Mouse (Mus musculus): Measurements from ENCODE around the gene Zfand6. TPM values are rescaled to one million over a fixed set of nuclear protein-coding genes. Genes with fewer than 3 reads are reported as not detected.

The Zfand6 gene
- polyA plus RNA-seq, 1 experiment: 20.0 TPM

DNA sequence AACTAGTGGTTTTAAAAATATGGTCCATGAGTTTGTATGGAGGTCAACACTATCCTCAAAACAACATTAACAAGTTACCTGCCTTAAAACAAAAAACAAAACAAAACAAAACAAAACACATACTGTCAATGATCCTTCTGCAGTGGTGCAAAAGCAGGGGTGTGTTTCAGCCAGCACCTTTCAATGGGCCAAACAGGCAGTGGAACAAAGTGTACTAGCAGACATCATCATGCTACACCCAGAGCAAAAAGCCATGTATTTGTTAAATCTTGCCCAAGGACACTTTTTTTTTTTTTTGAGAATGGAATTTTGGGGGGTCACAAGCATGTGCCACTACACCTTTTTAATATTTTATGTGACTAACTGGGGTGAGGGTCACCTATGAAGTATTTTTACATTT is 52.8 kb downstream of the Zfand6 start:
- no peaks in the 10 kb centered on the region for H3K36me3 ChIP-seq (ENCODE audit: control insufficient read depth, insufficient read depth)
- H3K79me3 ChIP-seq (ENCODE audit: low read depth): peaks cover 3% of the 10 kb centered on the region

DNA sequence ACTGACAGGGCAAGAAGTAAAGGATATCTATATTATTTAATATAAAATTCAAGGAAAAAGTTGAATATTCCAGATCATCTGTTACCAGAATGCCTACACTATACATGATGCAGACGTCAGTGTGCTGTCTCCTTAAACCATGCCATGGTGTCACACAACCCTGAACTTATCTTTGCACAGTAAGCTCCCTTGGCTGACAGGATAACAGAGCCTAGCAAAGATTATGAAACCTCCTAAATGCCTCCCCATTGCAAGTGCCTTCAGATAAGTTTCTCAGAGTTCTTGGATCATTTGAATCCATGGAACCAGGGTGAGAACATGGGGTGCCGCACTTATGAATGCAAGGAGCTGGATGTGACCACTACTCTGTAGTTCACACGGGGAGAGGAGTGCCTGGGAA is 57.9 kb downstream of the Zfand6 start:
- no peak for TF ChIP-seq FOSL1 (IDR thresholded peaks at IDR 0.05; ENCODE audit: insufficient read depth, low read length, poor library complexity, severe bottlenecking)
- TF ChIP-seq USF1 (IDR thresholded peaks at IDR 0.05; ENCODE audit: low read depth): no peak
- TF ChIP-seq MYOD1 (IDR thresholded peaks at IDR 0.05; ENCODE audit: control insufficient read depth, insufficient read length, low read depth): no peak
- no peak for TF ChIP-seq MYOG (IDR thresholded peaks at IDR 0.05; ENCODE audit: control insufficient read depth, extremely low read depth, insufficient read length)
- no peak for TF ChIP-seq CTCF (IDR thresholded peaks at IDR 0.05; ENCODE audit: control insufficient read depth, insufficient read depth, insufficient read length)
- no peak for TF ChIP-seq CEBPB (IDR thresholded peaks at IDR 0.05; ENCODE audit: low read depth)
- no peak for TF ChIP-seq MAX (IDR thresholded peaks at IDR 0.05)
- Histone ChIP-seq H3K79me3 (ENCODE audit: low read depth) (no peaks in the 10 kb centered on the region), H3ac (ENCODE audit: control insufficient read depth, insufficient read length, low read depth) (no peak overlapping the region), H3K79me2 (ENCODE audit: control insufficient read depth, insufficient read depth) (no peaks in the 10 kb centered on the region), H3K36me3 (ENCODE audit: control insufficient read depth, insufficient read depth) (no peaks in the 10 kb centered on the region), H3K27me3 (ENCODE audit: control insufficient read depth, insufficient read depth, insufficient read length) (no peaks in the 10 kb centered on the region), H3K4me3 (ENCODE audit: insufficient read depth, poor library complexity, severe bottlenecking) (no peak overlapping the region)

More for the DNA sequence above, 52.8 kb downstream of the Zfand6 start:
- H3K79me2 ChIP-seq (ENCODE audit: control insufficient read depth, insufficient read depth): no peaks in the 10 kb centered on the region
- no peak overlapping the region for H3K4me3 ChIP-seq (ENCODE audit: insufficient read depth, poor library complexity, severe bottlenecking)
- TF ChIP-seq MYOG (IDR thresholded peaks at IDR 0.05; ENCODE audit: control insufficient read depth, extremely low read depth, insufficient read length): no peak
- no peak for TF ChIP-seq FOSL1 (IDR thresholded peaks at IDR 0.05; ENCODE audit: insufficient read depth, low read length, poor library complexity, severe bottlenecking)
- no peak for TF ChIP-seq MYOD1 (IDR thresholded peaks at IDR 0.05; ENCODE audit: control insufficient read depth, insufficient read length, low read depth)
- no peak for TF ChIP-seq USF1 (IDR thresholded peaks at IDR 0.05; ENCODE audit: low read depth)
- TF ChIP-seq CTCF (IDR thresholded peaks at IDR 0.05; ENCODE audit: control insufficient read depth, insufficient read depth, insufficient read length): no peak
- TF ChIP-seq MAX (IDR thresholded peaks at IDR 0.05): no peak
- TF ChIP-seq CEBPB (IDR thresholded peaks at IDR 0.05; ENCODE audit: low read depth): no peak
- no peaks in the 10 kb centered on the region for H3K27me3 ChIP-seq (ENCODE audit: control insufficient read depth, insufficient read depth, insufficient read length)
- no peak overlapping the region for H3ac ChIP-seq (ENCODE audit: control insufficient read depth, insufficient read length, low read depth)

- TF ChIP-seq CEBPB (IDR thresholded peaks at IDR 0.05; ENCODE audit: low read depth) (no peak), FOSL1 (IDR thresholded peaks at IDR 0.05; ENCODE audit: insufficient read depth, low read length, poor library complexity, severe bottlenecking) (no peak), MYOD1 (IDR thresholded peaks at IDR 0.05; ENCODE audit: control insufficient read depth, insufficient read length, low read depth) (no peak), USF1 (IDR thresholded peaks at IDR 0.05; ENCODE audit: low read depth) (no peak), CTCF (IDR thresholded peaks at IDR 0.05; ENCODE audit: control insufficient read depth, insufficient read depth, insufficient read length) (no peak), MYOG (IDR thresholded peaks at IDR 0.05; ENCODE audit: control insufficient read depth, extremely low read depth, insufficient read length) (no peak), MAX (IDR thresholded peaks at IDR 0.05) (no peak)
- no peaks in the 10 kb centered on the region for H3K79me2 ChIP-seq (ENCODE audit: control insufficient read depth, insufficient read depth)
Observed at GRCm38 (mm10) chr7:84623718-84624117, 66.0 kb downstream of the Zfand6 start.

GRCm38 (mm10) chr7:84620956-84621355 is 68.8 kb downstream of the Zfand6 start:
- H3K4me3 ChIP-seq (ENCODE audit: insufficient read depth, poor library complexity, severe bottlenecking): no peak overlapping the region
- H3ac ChIP-seq (ENCODE audit: control insufficient read depth, insufficient read length, low read depth): no peak overlapping the region
- H3K79me3 ChIP-seq (ENCODE audit: low read depth): no peaks in the 10 kb centered on the region
- no peaks in the 10 kb centered on the region for H3K79me2 ChIP-seq (ENCODE audit: control insufficient read depth, insufficient read depth)
- peaks cover 4% of the 10 kb centered on the region for H3K36me3 ChIP-seq (ENCODE audit: control insufficient read depth, insufficient read depth)
- TF ChIP-seq MAX (IDR thresholded peaks at IDR 0.05): no peak
- no peak for TF ChIP-seq FOSL1 (IDR thresholded peaks at IDR 0.05; ENCODE audit: insufficient read depth, low read length, poor library complexity, severe bottlenecking)
- TF ChIP-seq MYOD1 (IDR thresholded peaks at IDR 0.05; ENCODE audit: control insufficient read depth, insufficient read length, low read depth): no peak
- TF ChIP-seq USF1 (IDR thresholded peaks at IDR 0.05; ENCODE audit: low read depth): no peak
- TF ChIP-seq MYOG (IDR thresholded peaks at IDR 0.05; ENCODE audit: control insufficient read depth, extremely low read depth, insufficient read length): no peak
- TF ChIP-seq CEBPB (IDR thresholded peaks at IDR 0.05; ENCODE audit: low read depth): no peak
- TF ChIP-seq CTCF (IDR thresholded peaks at IDR 0.05; ENCODE audit: control insufficient read depth, insufficient read depth, insufficient read length): no peak
- no peaks in the 10 kb centered on the region for H3K27me3 ChIP-seq (ENCODE audit: control insufficient read depth, insufficient read depth, insufficient read length)

More at GRCm38 (mm10) chr7:84623718-84624117, 66.0 kb downstream of the Zfand6 start:
- Histone ChIP-seq H3K79me3 (ENCODE audit: low read depth) (no peaks in the 10 kb centered on the region), H3K4me3 (ENCODE audit: insufficient read depth, poor library complexity, severe bottlenecking) (no peak overlapping the region), H3K27me3 (ENCODE audit: control insufficient read depth, insufficient read depth, insufficient read length) (no peaks in the 10 kb centered on the region), H3ac (ENCODE audit: control insufficient read depth, insufficient read length, low read depth) (no peak overlapping the region), H3K36me3 (ENCODE audit: control insufficient read depth, insufficient read depth) (peaks cover 4% of the 10 kb centered on the region)

DNA sequence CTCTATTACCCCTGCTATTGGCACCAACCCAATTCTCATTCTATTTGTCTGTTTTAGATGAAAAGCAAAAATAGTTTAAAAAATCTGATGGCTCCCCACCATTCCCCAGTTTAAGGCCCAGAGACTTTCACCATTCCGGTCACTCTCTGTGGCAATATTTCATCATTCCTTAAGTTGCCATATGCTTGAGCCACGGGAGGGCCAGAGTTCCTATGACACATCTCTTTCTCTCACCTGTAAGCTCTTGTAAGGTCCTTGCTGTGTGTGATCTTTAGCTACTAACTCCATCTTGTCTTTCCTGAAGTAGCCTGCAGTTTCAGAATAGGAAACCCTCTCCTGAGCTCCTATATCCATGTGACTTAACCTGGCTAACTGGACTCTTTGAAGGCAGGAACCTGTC is 70.8 kb downstream of the Zfand6 start:
- TF ChIP-seq MYOG (IDR thresholded peaks at IDR 0.05; ENCODE audit: control insufficient read depth, extremely low read depth, insufficient read length) (no peak), MYOD1 (IDR thresholded peaks at IDR 0.05; ENCODE audit: control insufficient read depth, insufficient read length, low read depth) (no peak), FOSL1 (IDR thresholded peaks at IDR 0.05; ENCODE audit: insufficient read depth, low read length, poor library complexity, severe bottlenecking) (no peak), MAX (IDR thresholded peaks at IDR 0.05) (no peak), CEBPB (IDR thresholded peaks at IDR 0.05; ENCODE audit: low read depth) (no peak)
- no peak overlapping the region for H3ac ChIP-seq (ENCODE audit: control insufficient read depth, insufficient read length, low read depth)
- no peak overlapping the region for H3K4me3 ChIP-seq (ENCODE audit: insufficient read depth, poor library complexity, severe bottlenecking)
- no peaks in the 10 kb centered on the region for H3K27me3 ChIP-seq (ENCODE audit: control insufficient read depth, insufficient read depth, insufficient read length)
- no peaks in the 10 kb centered on the region for H3K79me3 ChIP-seq (ENCODE audit: low read depth)
- H3K36me3 ChIP-seq (ENCODE audit: control insufficient read depth, insufficient read depth): peaks cover 7% of the 10 kb centered on the region
- H3K79me2 ChIP-seq (ENCODE audit: control insufficient read depth, insufficient read depth): no peaks in the 10 kb centered on the region

DNA sequence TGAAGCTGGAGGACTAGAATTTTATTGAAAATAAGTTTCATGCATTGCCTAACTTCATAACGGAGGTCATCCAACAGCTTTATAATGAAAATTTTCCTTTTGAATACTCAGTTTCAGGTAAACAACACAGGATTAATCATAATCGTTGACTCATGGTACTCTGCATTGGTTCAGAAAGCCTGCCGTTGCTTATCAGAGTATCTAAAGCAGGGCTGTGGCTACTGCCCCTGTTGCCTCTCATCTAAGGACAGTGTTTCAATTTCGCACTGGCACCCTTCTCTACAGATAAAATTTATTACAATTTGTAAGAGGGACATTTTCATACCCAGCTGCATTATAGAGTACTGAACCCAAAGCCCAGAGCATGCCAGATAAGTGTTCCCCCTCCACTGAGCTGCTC is 77.3 kb downstream of the Zfand6 start:
- TF ChIP-seq USF1 (IDR thresholded peaks at IDR 0.05; ENCODE audit: low read depth) (no peak), CEBPB (IDR thresholded peaks at IDR 0.05; ENCODE audit: low read depth) (no peak), CTCF (IDR thresholded peaks at IDR 0.05; ENCODE audit: control insufficient read depth, insufficient read depth, insufficient read length) (no peak), MYOD1 (IDR thresholded peaks at IDR 0.05; ENCODE audit: control insufficient read depth, insufficient read length, low read depth) (no peak), FOSL1 (IDR thresholded peaks at IDR 0.05; ENCODE audit: insufficient read depth, low read length, poor library complexity, severe bottlenecking) (no peak), MYOG (IDR thresholded peaks at IDR 0.05; ENCODE audit: control insufficient read depth, extremely low read depth, insufficient read length) (no peak), MAX (IDR thresholded peaks at IDR 0.05) (no peak)

More for the DNA sequence above, 77.3 kb downstream of the Zfand6 start:
- Histone ChIP-seq H3K4me3 (ENCODE audit: insufficient read depth, poor library complexity, severe bottlenecking) (no peak overlapping the region), H3K36me3 (ENCODE audit: control insufficient read depth, insufficient read depth) (peaks cover 3% of the 10 kb centered on the region), H3ac (ENCODE audit: control insufficient read depth, insufficient read length, low read depth) (no peak overlapping the region), H3K27me3 (ENCODE audit: control insufficient read depth, insufficient read depth, insufficient read length) (no peaks in the 10 kb centered on the region), H3K79me3 (ENCODE audit: low read depth) (no peaks in the 10 kb centered on the region), H3K79me2 (ENCODE audit: control insufficient read depth, insufficient read depth) (no peaks in the 10 kb centered on the region)
